Mouse (Mus musculus) testis, adult 2 months (tissue): ENCODE results near the gene Scd3. TPM values are rescaled to one million over a fixed set of nuclear protein-coding genes. Genes with fewer than 3 reads are reported as not detected.

Experiments used
- H3K27ac ChIP-seq: fragments of 200-500 bp; 2 replicates; pipeline ENCODE4 v1.5.1; 2012; ENCODE audit warnings: low read depth, low read length; ENCODE audit not compliant: control insufficient read depth, insufficient read depth
- H3K27me3 ChIP-seq: fragments of 200-500 bp; 2 replicates; pipeline ENCODE4 v1.6.1; 2012; ENCODE audit warnings: mild to moderate bottlenecking, low read length, moderate library complexity; ENCODE audit not compliant: control insufficient read depth, insufficient read depth
- H3K36me3 ChIP-seq: fragments of 200-500 bp; 2 replicates; pipeline ENCODE4 v1.6.1; 2012; ENCODE audit warnings: mild to moderate bottlenecking, low read length; ENCODE audit not compliant: control insufficient read depth, insufficient read depth
- H3K4me1 ChIP-seq: fragments of 200-500 bp; 2 replicates; pipeline ENCODE4 v1.6.1; 2012; ENCODE audit warnings: low read length; ENCODE audit not compliant: control insufficient read depth, insufficient read depth
- H3K4me3 ChIP-seq: fragments of 200-500 bp; 2 replicates; pipeline ENCODE4 v1.5.1; 2012; ENCODE audit warnings: low read depth, mild to moderate bottlenecking, low read length, moderate library complexity, mixed read lengths; ENCODE audit not compliant: control insufficient read depth
- CTCF ChIP-seq: fragments of 200-500 bp; IDR thresholded peaks from 2 replicates; pipeline ENCODE4 v1.5.1; 2012; ENCODE audit warnings: low read depth, mild to moderate bottlenecking, inconsistent platforms, low read length, moderate library complexity; ENCODE audit not compliant: control insufficient read depth, insufficient read depth, insufficient replicate concordance
- POLR2A ChIP-seq: fragments of 200-500 bp; IDR thresholded peaks from 2 replicates; pipeline ENCODE4 v1.6.1; 2012; ENCODE audit warnings: low read depth, mild to moderate bottlenecking, inconsistent platforms, low read length, moderate library complexity; ENCODE audit not compliant: control insufficient read depth
- polyA plus RNA-seq: library from polyadenylated mRNA; depleted of rRNA; stranded (reverse); fragments of >200 nt; gene quantifications from 2 replicates; pipeline ENCODE4 v1.2.3, GENCODE M21; 2012

Gene Scd3
- polyA plus RNA-seq, 1 experiment, result 7.1 TPM

GRCm38 (mm10) chr19:44230212-44230611 is 27.1 kb downstream of the Scd3 start:
- H3K27ac ChIP-seq, result no peak overlapping the region
- no peak overlapping the region for H3K4me3 ChIP-seq
- H3K36me3 ChIP-seq, result no peaks in the 10 kb centered on the region
- TF ChIP-seq POLR2A (no peak), CTCF (no peak)
- no peaks in the 10 kb centered on the region for H3K4me1 ChIP-seq
- no peaks in the 10 kb centered on the region for H3K27me3 ChIP-seq

- Histone ChIP-seq H3K4me1 (no peaks in the 10 kb centered on the region), H3K27me3 (no peaks in the 10 kb centered on the region), H3K27ac (no peak overlapping the region), H3K36me3 (no peaks in the 10 kb centered on the region), H3K4me3 (no peak overlapping the region)
- TF ChIP-seq CTCF (no peak), POLR2A (no peak)
These were observed 28.6 kb downstream of the Scd3 start for GRCm38 (mm10) chr19:44231608-44232151.

- Histone ChIP-seq H3K27me3 (no peaks in the 10 kb centered on the region), H3K27ac (peak overlapping the region; percentile 9; the same call in 1 of the 2 replicates), H3K4me3 (peak overlapping the region; percentile 63), H3K36me3 (no peaks in the 10 kb centered on the region), H3K4me1 (peaks cover 2% of the 10 kb centered on the region; the same call in 1 of the 2 replicates)
- TF ChIP-seq CTCF (no peak), POLR2A (no peak)
These were observed 34.5 kb downstream of the Scd3 start for GRCm38 (mm10) chr19:44237471-44238006.

GRCm38 (mm10) chr19:44238906-44239305 is 35.8 kb downstream of the Scd3 start:
- H3K4me1 ChIP-seq, result peaks cover 2% of the 10 kb centered on the region; the same call in 1 of the 2 replicates
- H3K27ac ChIP-seq, result peak overlapping the region; percentile 56
- no peak overlapping the region for H3K4me3 ChIP-seq
- H3K27me3 ChIP-seq, result no peaks in the 10 kb centered on the region
- no peaks in the 10 kb centered on the region for H3K36me3 ChIP-seq
- TF ChIP-seq POLR2A (no peak), CTCF (no peak)

- peaks cover 13% of the 10 kb centered on the region for H3K4me1 ChIP-seq
- 0 out of 2 replicates have a peak overlapping the region, but pooled peaks have one; percentile 27 for H3K27ac ChIP-seq
- H3K4me3 ChIP-seq, result no peak overlapping the region
- H3K36me3 ChIP-seq, result no peaks in the 10 kb centered on the region
- TF ChIP-seq CTCF, result no peak
- no peak for TF ChIP-seq POLR2A
- no peaks in the 10 kb centered on the region for H3K27me3 ChIP-seq
These were observed 42.7 kb downstream of the Scd3 start for GRCm38 (mm10) chr19:44245761-44246171.

- peaks cover 13% of the 10 kb centered on the region for H3K4me1 ChIP-seq
- no peak overlapping the region for H3K4me3 ChIP-seq
- no peak overlapping the region for H3K27ac ChIP-seq
- H3K27me3 ChIP-seq, result no peaks in the 10 kb centered on the region
- TF ChIP-seq CTCF (no peak), POLR2A (no peak)
- no peaks in the 10 kb centered on the region for H3K36me3 ChIP-seq
These were observed 43.4 kb downstream of the Scd3 start for GRCm38 (mm10) chr19:44246341-44246911.

GRCm38 (mm10) chr19:44247281-44248080 is 44.4 kb downstream of the Scd3 start:
- Histone ChIP-seq H3K4me1 (peaks cover 13% of the 10 kb centered on the region), H3K36me3 (no peaks in the 10 kb centered on the region)
- TF ChIP-seq POLR2A (no peak), CTCF (no peak)

More at GRCm38 (mm10) chr19:44247281-44248080, 44.4 kb downstream of the Scd3 start:
- peak overlapping the region; percentile 75 for H3K27ac ChIP-seq
- no peaks in the 10 kb centered on the region for H3K27me3 ChIP-seq
- H3K4me3 ChIP-seq, result peak overlapping the region; percentile 79
